Comparison of ENCODE assay signal across 13 mouse cellular contexts in the genomic region with DNA sequence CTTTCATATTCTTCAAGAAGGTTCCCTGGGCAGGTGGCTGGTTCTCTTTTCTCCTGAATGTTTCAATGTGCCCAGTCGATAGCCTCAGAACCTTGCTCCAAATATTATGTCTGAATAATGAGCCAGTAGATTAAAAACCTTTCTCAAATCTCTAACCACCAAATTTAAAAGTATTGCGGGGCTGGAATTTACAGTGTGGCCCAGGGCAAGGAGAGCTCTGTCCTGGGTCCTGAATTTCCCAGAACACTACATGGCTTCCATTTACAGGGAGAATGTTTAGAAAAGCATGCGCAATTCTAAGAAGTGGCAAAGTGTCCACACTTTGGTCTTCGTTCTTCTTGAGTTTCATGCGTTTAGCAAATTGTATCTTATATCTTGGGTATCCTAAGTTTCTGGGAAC.
A peak's percentile ranks its signal among the peaks of the same experiment; 100 is the strongest.
DNase-seq lines count a peak whose midpoint lies in the region; ATAC-seq and TF ChIP-seq lines count a peak whose summit lies in the region.
"Had no signal": no experiment of that assay in that cellular context is flagged by ENCODE, and none has a peak within 500 bp of the region (broad histone marks: within the 10 kb centered on the region; RNA-seq: fewer than 3 reads in every experiment).

No protein-coding gene starts in this region.

- TF ChIP-seq RAD21 in MEL (IDR thresholded peaks at IDR 0.05; ENCODE audit: low read depth, low read length) = no peak

- no peak for ATAC-seq in heart, postnatal 0 days (ENCODE audit: insufficient read depth, low read depth)
- ATAC-seq in lung, embryonic 14.5 days (ENCODE audit: insufficient read depth) = no peak
- ATAC-seq in embryonic facial prominence, embryonic 14.5 days (ENCODE audit: low read depth) = no peak
- ATAC-seq: forebrain, embryonic 13.5 days had no signal

- TF ChIP-seq CTCF in heart, postnatal 0 days (IDR thresholded peaks at IDR 0.05; ENCODE audit: low read depth) = no peak
- TF ChIP-seq CTCF in lung, embryonic 14.5 days (IDR thresholded peaks at IDR 0.05; ENCODE audit: low read depth) = no peak
- no peak for TF ChIP-seq CTCF in lung, adult 2 months (IDR thresholded peaks at IDR 0.05; ENCODE audit: insufficient read depth, low read length)
- no peak for TF ChIP-seq CTCF in MEL (IDR thresholded peaks at IDR 0.05 in 2 of 3, conservative IDR thresholded peaks at IDR 0.05 in 1 of 3; ENCODE audit: control insufficient read depth in 1 of 3, insufficient read depth in 1 of 3, low read depth in 2 of 3, low read length in 3 of 3, poor library complexity in 1 of 3, severe bottlenecking in 1 of 3)

- no peaks in the 10 kb centered on the region for H3K4me1 ChIP-seq in heart, postnatal 0 days (ENCODE audit: control insufficient read depth, insufficient read depth)
- no peaks in the 10 kb centered on the region for H3K4me1 ChIP-seq in lung, embryonic 14.5 days (ENCODE audit: insufficient read depth)
- no peaks in the 10 kb centered on the region for H3K4me1 ChIP-seq in lung, adult 2 months (ENCODE audit: control insufficient read depth, insufficient read depth, low read length)
- no peaks in the 10 kb centered on the region for H3K4me1 ChIP-seq in MEL (ENCODE audit: control insufficient read depth in 1 of 2, insufficient read depth in 2 of 2, low read length in 2 of 2)
- no peaks in the 10 kb centered on the region for H3K4me1 ChIP-seq in embryonic facial prominence, embryonic 14.5 days (ENCODE audit: control insufficient read depth, insufficient read depth, low read length)
- H3K4me1 ChIP-seq: liver, embryonic 13.5 days had no signal

- no peaks in the 10 kb centered on the region for H3K27me3 ChIP-seq in heart, postnatal 0 days (ENCODE audit: control insufficient read depth, insufficient read depth, low read length)
- no peaks in the 10 kb centered on the region for H3K27me3 ChIP-seq in lung, embryonic 14.5 days (ENCODE audit: insufficient read depth, low read length)
- no peaks in the 10 kb centered on the region for H3K27me3 ChIP-seq in MEL (ENCODE audit: control insufficient read depth in 1 of 2, insufficient read depth in 2 of 2, low read length in 2 of 2)
- H3K27me3 ChIP-seq in embryonic facial prominence, embryonic 14.5 days (replicated peaks; ENCODE audit: control insufficient read depth, insufficient read depth, low read length) = no peaks in the 10 kb centered on the region
- H3K27me3 ChIP-seq: forebrain, embryonic 13.5 days; liver, embryonic 13.5 days had no signal

- H3K36me3 ChIP-seq in heart, postnatal 0 days (replicated peaks; ENCODE audit: control insufficient read depth, insufficient read depth, low read length) = no peaks in the 10 kb centered on the region
- no peaks in the 10 kb centered on the region for H3K36me3 ChIP-seq in lung, embryonic 14.5 days (ENCODE audit: insufficient read depth)
- H3K36me3 ChIP-seq in MEL (ENCODE audit: control insufficient read depth in 1 of 2, insufficient read depth in 2 of 2, low read length in 2 of 2) = no peaks in the 10 kb centered on the region
- no peaks in the 10 kb centered on the region for H3K36me3 ChIP-seq in embryonic facial prominence, embryonic 14.5 days (ENCODE audit: control insufficient read depth, insufficient read depth, low read length)
- H3K36me3 ChIP-seq: liver, embryonic 13.5 days had no signal

- H3K4me2 ChIP-seq in heart, postnatal 0 days (ENCODE audit: low read depth, low read length) = no peak overlapping the region
- no peak overlapping the region for H3K4me2 ChIP-seq in lung, embryonic 14.5 days
- H3K4me2 ChIP-seq in embryonic facial prominence, embryonic 14.5 days (ENCODE audit: low read depth, low read length) = no peak overlapping the region
- H3K4me2 ChIP-seq: forebrain, embryonic 13.5 days; liver, embryonic 13.5 days had no signal

- no peaks in the 10 kb centered on the region for H3K79me2 ChIP-seq in MEL (ENCODE audit: control insufficient read depth, insufficient read depth, low read length, poor library complexity)

- TF ChIP-seq EP300 in heart, postnatal 0 days (IDR thresholded peaks at IDR 0.05; ENCODE audit: low read depth) = no peak
- TF ChIP-seq EP300 in MEL (IDR thresholded peaks at IDR 0.05; ENCODE audit: low read depth in 1 of 2, low read length in 2 of 2) = no peak

- intact Hi-C loops in left cerebral cortex, postnatal 25 days (cut with DNase I) = no loop called here

- H3K4me3 ChIP-seq in heart, postnatal 0 days (ENCODE audit: low read depth, low read length) = no peak overlapping the region
- H3K4me3 ChIP-seq in lung, embryonic 14.5 days (ENCODE audit: low read depth, low read length) = no peak overlapping the region
- no peak overlapping the region for H3K4me3 ChIP-seq in lung, adult 2 months (replicated peaks; ENCODE audit: extremely low read depth, low read depth, low read length)
- no peak overlapping the region for H3K4me3 ChIP-seq in MEL (ENCODE audit: control insufficient read depth in 1 of 2, insufficient read depth in 1 of 2, low read depth in 2 of 2, low read length in 2 of 2)
- no peak overlapping the region for H3K4me3 ChIP-seq in embryonic facial prominence, embryonic 14.5 days (ENCODE audit: low read depth, low read length)
- H3K4me3 ChIP-seq: forebrain, embryonic 13.5 days; gastrocnemius, adult 2 months; heart, adult 2 months; liver, embryonic 13.5 days had no signal

- no peak for TF ChIP-seq POLR2A in lung, adult 2 months (IDR thresholded peaks at IDR 0.05; ENCODE audit: borderline replicate concordance, extremely low read depth, low read depth, low read length)
- TF ChIP-seq POLR2A in MEL (IDR thresholded peaks at IDR 0.05; ENCODE audit: control insufficient read depth in 1 of 2, insufficient read depth in 1 of 2, low read depth in 1 of 2, low read length in 2 of 2, poor library complexity in 1 of 2) = no peak

- H3K27ac ChIP-seq in heart, postnatal 0 days (ENCODE audit: low read depth) = no peak overlapping the region
- H3K27ac ChIP-seq in lung, embryonic 14.5 days (ENCODE audit: low read depth) = no peak overlapping the region
- H3K27ac ChIP-seq in MEL (ENCODE audit: control insufficient read depth, low read depth, low read length) = no peak overlapping the region
- H3K27ac ChIP-seq in embryonic facial prominence, embryonic 14.5 days (replicated peaks; ENCODE audit: low read depth, low read length) = no peak overlapping the region
- H3K27ac ChIP-seq: forebrain, embryonic 13.5 days; gastrocnemius, adult 2 months; heart, adult 2 months; liver, embryonic 13.5 days had no signal

- no peak overlapping the region for H3K9ac ChIP-seq in heart, postnatal 0 days (replicated peaks; ENCODE audit: low read depth, low read length)
- no peak overlapping the region for H3K9ac ChIP-seq in lung, embryonic 14.5 days
- H3K9ac ChIP-seq in MEL (ENCODE audit: control insufficient read depth, low read depth, low read length, poor library complexity, severe bottlenecking) = no peak overlapping the region
- no peak overlapping the region for H3K9ac ChIP-seq in embryonic facial prominence, embryonic 14.5 days (ENCODE audit: low read depth, low read length)
- H3K9ac ChIP-seq: forebrain, embryonic 13.5 days; liver, embryonic 13.5 days had no signal

- peak; percentile 10 for DNase-seq in heart, postnatal 0 days (ENCODE audit: low spot score)
- DNase-seq in heart, adult 11 months = no peak
- DNase-seq in lung, embryonic 14.5 days = peak; percentile 86
- DNase-seq in lung, adult 2 months = no peak
- DNase-seq in MEL (ENCODE audit: low read depth, low spot score) = peak; percentile 6
- DNase-seq in embryonic facial prominence, embryonic 14.5 days (ENCODE audit: low spot score) = peak; percentile 59
- no peak for DNase-seq in layer of hippocampus, postnatal 25 days (ENCODE audit: extremely low spot score in 1 of 2, low spot score in 1 of 2)
- no peak for DNase-seq in left cerebral cortex, postnatal 25 days (ENCODE audit: low spot score in 2 of 2)
- DNase-seq: cerebellum, adult 9-11 months; gastrocnemius, adult 2 months; heart, adult 2 months; liver, embryonic 13.5 days had no signal

- 48% methylated on average over 5 of the region's 5 CpGs for WGBS in heart, postnatal 0 days
- WGBS in lung, embryonic 14.5 days = 42% methylated on average over 5 of the region's 5 CpGs
- 46% methylated on average over 5 of the region's 5 CpGs for WGBS in lung, adult 2 months
- 53% methylated on average over 5 of the region's 5 CpGs for WGBS in embryonic facial prominence, embryonic 14.5 days

- H3K9me3 ChIP-seq in heart, postnatal 0 days (replicated peaks; ENCODE audit: control insufficient read depth, low read length) = no peaks in the 10 kb centered on the region
- H3K9me3 ChIP-seq in lung, embryonic 14.5 days (ENCODE audit: low read depth, low read length) = no peaks in the 10 kb centered on the region
- no peaks in the 10 kb centered on the region for H3K9me3 ChIP-seq in MEL (replicated peaks; ENCODE audit: insufficient read depth, low read length)
- no peaks in the 10 kb centered on the region for H3K9me3 ChIP-seq in embryonic facial prominence, embryonic 14.5 days (ENCODE audit: control insufficient read depth, low read length)
- H3K9me3 ChIP-seq: forebrain, embryonic 13.5 days; liver, embryonic 13.5 days had no signal

TF ChIP-seq in MEL, 35 proteins besides CTCF, POLR2A, EP300 and RAD21:
- no peak for TF ChIP-seq JUND (IDR thresholded peaks at IDR 0.05; ENCODE audit: low read depth, low read length)
- TF ChIP-seq ELF1 (IDR thresholded peaks at IDR 0.05; ENCODE audit: low read depth, low read length) = no peak
- TF ChIP-seq ZNF384 (IDR thresholded peaks at IDR 0.05; ENCODE audit: low read depth, low read length) = no peak
- no peak for TF ChIP-seq ETS1 (IDR thresholded peaks at IDR 0.05; ENCODE audit: low read depth, low read length)
- no peak for TF ChIP-seq POLR2AphosphoS5 (IDR thresholded peaks at IDR 0.05; ENCODE audit: borderline replicate concordance, low read depth, low read length)

Comparison
In these comparisons a context has a peak if more than half of its experiments do, and no peak if none do; other contexts are left out.
1. DNase-seq: peak in heart, postnatal 0 days (single experiment), lung, embryonic 14.5 days (single experiment), MEL (single experiment) and embryonic facial prominence, embryonic 14.5 days (single experiment); none in heart, adult 11 months (single experiment), lung, adult 2 months (single experiment), layer of hippocampus, postnatal 25 days (0 of 2) and left cerebral cortex, postnatal 25 days (0 of 2).